ENCODE assay signal across 25 mouse cellular contexts in the genomic region with DNA sequence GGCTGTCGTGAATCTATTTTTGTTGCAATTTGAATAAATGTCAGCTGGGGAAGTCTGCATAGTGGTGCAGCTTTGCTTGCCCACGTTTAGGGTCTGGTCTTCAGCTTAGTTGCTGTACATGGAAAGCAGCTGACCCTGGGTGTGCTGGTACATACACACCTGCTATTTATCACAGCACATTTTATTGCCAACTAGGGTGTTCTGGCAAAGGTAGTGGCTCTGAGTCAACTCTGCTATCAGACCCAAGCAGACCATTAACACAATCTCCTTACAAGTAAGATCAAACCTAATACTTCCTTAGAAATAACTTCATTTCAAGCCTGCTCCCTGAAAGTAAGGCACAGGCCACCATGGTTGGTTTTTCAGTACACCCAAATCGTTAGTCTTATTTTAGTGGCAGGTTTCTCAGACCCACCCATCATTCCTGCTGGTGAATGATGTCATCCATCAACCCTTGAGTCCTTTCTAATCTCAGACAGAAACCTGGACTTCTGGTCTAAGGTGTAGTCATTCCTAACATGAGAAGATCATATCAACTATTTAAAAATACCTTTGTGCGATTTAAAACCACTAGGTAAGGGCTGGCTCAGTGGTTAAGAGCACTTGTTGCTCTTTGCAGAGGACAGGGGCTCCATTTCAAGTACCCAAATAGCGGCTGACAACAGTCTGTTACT.
A peak's percentile ranks its signal among the peaks of the same experiment; 100 is the strongest.
DNase-seq lines count a peak whose midpoint lies in the region; ATAC-seq and TF ChIP-seq lines count a peak whose summit lies in the region.
"Had no signal": no experiment of that assay in that cellular context is flagged by ENCODE, and none has a peak within 500 bp of the region (broad histone marks: within the 10 kb centered on the region; RNA-seq: fewer than 3 reads in every experiment).

No protein-coding gene starts in this region.

- DNase-seq in A20 (ENCODE audit: low read depth, low spot score), result peak; percentile 78
- no peak for DNase-seq in adrenal gland, adult 18-20 months (ENCODE audit: low spot score in 2 of 2)
- DNase-seq: adrenal gland, adult 2 months; adrenal gland, postnatal 14 days; cerebellum, adult 11 months; cerebellum, adult 2 months; cerebellum, adult 9-11 months; cerebellum, postnatal 25 days; gastrocnemius, adult 2 months; gastrocnemius, postnatal 14 days; heart, adult 11 months; kidney, adult 11 months had no signal

- no peak overlapping the region for H3K4me3 ChIP-seq in embryonic fibroblast, embryonic 13.5 days (ENCODE audit: insufficient read depth, low read length)
- no peak overlapping the region for H3K4me3 ChIP-seq in intestine, postnatal 0 days (ENCODE audit: low read depth, low read length)
- no peak overlapping the region for H3K4me3 ChIP-seq in forebrain, embryonic 13.5 days
- H3K4me3 ChIP-seq: embryonic facial prominence, embryonic 12.5 days; embryonic facial prominence, embryonic 15.5 days; erythroblast, embryonic 14.5 days; forebrain, embryonic 12.5 days; gastrocnemius, adult 2 months; hindbrain, embryonic 13.5 days had no signal

- H3K27me3 ChIP-seq in intestine, postnatal 0 days (replicated peaks; ENCODE audit: control insufficient read depth, insufficient read depth, low read length), result no peaks in the 10 kb centered on the region
- peaks cover 17% of the 10 kb centered on the region for H3K27me3 ChIP-seq in forebrain, embryonic 13.5 days
- H3K27me3 ChIP-seq: embryonic facial prominence, embryonic 12.5 days; embryonic facial prominence, embryonic 15.5 days; Patski had no signal

- H3K4me2 ChIP-seq in intestine, postnatal 0 days (replicated peaks; ENCODE audit: low read depth), result no peak overlapping the region
- H3K4me2 ChIP-seq in forebrain, embryonic 13.5 days, result no peak overlapping the region
- H3K4me2 ChIP-seq: embryonic facial prominence, embryonic 12.5 days; embryonic facial prominence, embryonic 15.5 days; forebrain, embryonic 12.5 days; heart, embryonic 11.5 days; hindbrain, embryonic 13.5 days had no signal

- TF ChIP-seq CTCF in embryonic fibroblast, embryonic 13.5 days (IDR thresholded peaks at IDR 0.05; ENCODE audit: borderline replicate concordance, insufficient read depth, low read length), result no peak
- TF ChIP-seq CTCF in intestine, postnatal 0 days (IDR thresholded peaks at IDR 0.05; ENCODE audit: low read depth), result no peak

- peak; percentile 77 for ATAC-seq in intestine, postnatal 0 days
- no peak for ATAC-seq in CD4-positive, CD25-positive, alpha-beta regulatory T cell, adult 4 months
- ATAC-seq in forebrain, embryonic 13.5 days, result no peak
- ATAC-seq: forebrain, embryonic 16.5 days; hindbrain, embryonic 16.5 days; Patski had no signal

- no peaks in the 10 kb centered on the region; the same call in 1 of the 2 replicates for H3K4me1 ChIP-seq in embryonic fibroblast, embryonic 13.5 days (ENCODE audit: control insufficient read depth, insufficient read depth, low read length)
- H3K4me1 ChIP-seq in intestine, postnatal 0 days (replicated peaks; ENCODE audit: control insufficient read depth, insufficient read depth, low read length), result peaks cover 3% of the 10 kb centered on the region; the same call in 1 of the 2 replicates
- H3K4me1 ChIP-seq in forebrain, embryonic 13.5 days, result peaks cover 16% of the 10 kb centered on the region
- H3K4me1 ChIP-seq: embryonic facial prominence, embryonic 12.5 days; embryonic facial prominence, embryonic 15.5 days had no signal

- H3K9me3 ChIP-seq in intestine, postnatal 0 days (ENCODE audit: control insufficient read depth), result no peaks in the 10 kb centered on the region
- H3K9me3 ChIP-seq in forebrain, embryonic 13.5 days (replicated peaks), result 0 out of 2 replicates have a peak, but pooled peaks cover 9% of the 10 kb centered on the region
- H3K9me3 ChIP-seq: embryonic facial prominence, embryonic 12.5 days; embryonic facial prominence, embryonic 15.5 days; forebrain, embryonic 12.5 days had no signal

- H3K27ac ChIP-seq in embryonic fibroblast, embryonic 13.5 days (ENCODE audit: insufficient read depth, low read length), result peak overlapping the region; percentile 48; the same call in 1 of the 2 replicates
- peak overlapping the region; percentile 50 for H3K27ac ChIP-seq in intestine, postnatal 0 days (ENCODE audit: low read depth, low read length)
- no peak overlapping the region for H3K27ac ChIP-seq in forebrain, embryonic 13.5 days
- H3K27ac ChIP-seq: embryonic facial prominence, embryonic 12.5 days; embryonic facial prominence, embryonic 15.5 days; forebrain, embryonic 12.5 days; gastrocnemius, adult 2 months; hindbrain, embryonic 13.5 days had no signal

- H3K9ac ChIP-seq in intestine, postnatal 0 days (ENCODE audit: low read depth, low read length), result no peak overlapping the region
- no peak overlapping the region for H3K9ac ChIP-seq in forebrain, embryonic 13.5 days
- H3K9ac ChIP-seq: embryonic facial prominence, embryonic 12.5 days; embryonic facial prominence, embryonic 15.5 days; forebrain, embryonic 12.5 days; hindbrain, embryonic 13.5 days had no signal

- 53% methylated on average over 5 of the region's 5 CpGs for WGBS in intestine, postnatal 0 days
- 84% methylated on average over 5 of the region's 5 CpGs for WGBS in forebrain, embryonic 13.5 days

- H3K36me3 ChIP-seq in intestine, postnatal 0 days (ENCODE audit: control insufficient read depth, insufficient read depth), result no peaks in the 10 kb centered on the region
- no peaks in the 10 kb centered on the region for H3K36me3 ChIP-seq in forebrain, embryonic 13.5 days (ENCODE audit: poor library complexity, severe bottlenecking)
- H3K36me3 ChIP-seq: embryonic facial prominence, embryonic 12.5 days; embryonic facial prominence, embryonic 15.5 days; forebrain, embryonic 12.5 days; hindbrain, embryonic 13.5 days had no signal

- TF ChIP-seq POLR2A in embryonic fibroblast, embryonic 13.5 days (IDR thresholded peaks at IDR 0.05; ENCODE audit: low read depth, low read length), result no peak
